Mouse (Mus musculus) neural tube, embryonic 15.5 days (tissue): ENCODE measurements around the gene Kansl1. TPM values are rescaled to one million over a fixed set of nuclear protein-coding genes. Genes with fewer than 3 reads are reported as not detected.

Experiments used
- ATAC-seq: fragments of 200-750 bp; cut with Nextera tagmentation; 2 replicates; pipeline ENCODE4 v1.8.0; 2017; ENCODE audit warnings: mild to moderate bottlenecking, moderate TSS enrichment, moderate library complexity; ENCODE audit not compliant: low FRiP score
- H3K27ac ChIP-seq: fragments of 300-500 bp; sonication (generic); replicated peaks from 2 replicates; pipeline ENCODE4 v1.5.1; 2015; ENCODE audit warnings: mild to moderate bottlenecking, inconsistent platforms
- H3K27me3 ChIP-seq: fragments of 300-500 bp; sonication (generic); replicated peaks from 2 replicates; pipeline ENCODE4 v1.6.1; 2015; ENCODE audit warnings: inconsistent platforms
- H3K36me3 ChIP-seq: fragments of 300-500 bp; sonication (generic); 2 replicates; pipeline ENCODE4 v1.6.1; 2015; ENCODE audit warnings: inconsistent platforms
- H3K4me1 ChIP-seq: fragments of 300-500 bp; sonication (generic); 2 replicates; pipeline ENCODE4 v1.6.1; 2015; ENCODE audit warnings: inconsistent platforms
- H3K4me2 ChIP-seq: fragments of 300-500 bp; sonication (generic); 2 replicates; pipeline ENCODE4 v1.6.1; 2015; ENCODE audit warnings: inconsistent platforms, mild to moderate bottlenecking, moderate library complexity
- H3K4me3 ChIP-seq: fragments of 300-500 bp; sonication (generic); replicated peaks from 2 replicates; pipeline ENCODE4 v1.5.1; 2015; ENCODE audit warnings: mild to moderate bottlenecking, inconsistent platforms
- H3K9ac ChIP-seq: fragments of 300-500 bp; sonication (generic); replicated peaks from 2 replicates; pipeline ENCODE4 v1.6.1; 2015; ENCODE audit warnings: mild to moderate bottlenecking, inconsistent platforms
- H3K9me3 ChIP-seq: fragments of 300-500 bp; sonication (generic); replicated peaks from 2 replicates; pipeline ENCODE4 v1.6.1; 2016; ENCODE audit warnings: inconsistent platforms
- WGBS: fragments of 180-500 bp; shearing (Covaris S2); methylation state at CpG from one replicate; pipeline ENCODE4 v1.1.7; 2015; ENCODE audit warnings: mixed read lengths; 5-methylcytosine and 5-hydroxymethylcytosine counted together
- polyA plus RNA-seq: library from polyadenylated mRNA; unstranded; fragments of >200 nt; fragmentation: Nextera tagmentation; extraction: Ambion mirVana; gene quantifications from 2 replicates; pipeline ENCODE4 v1.2.1, GENCODE M21; 2015

Kansl1 gene
- polyA plus RNA-seq, 1 experiment from 2014 or later: 23.3 TPM

DNA sequence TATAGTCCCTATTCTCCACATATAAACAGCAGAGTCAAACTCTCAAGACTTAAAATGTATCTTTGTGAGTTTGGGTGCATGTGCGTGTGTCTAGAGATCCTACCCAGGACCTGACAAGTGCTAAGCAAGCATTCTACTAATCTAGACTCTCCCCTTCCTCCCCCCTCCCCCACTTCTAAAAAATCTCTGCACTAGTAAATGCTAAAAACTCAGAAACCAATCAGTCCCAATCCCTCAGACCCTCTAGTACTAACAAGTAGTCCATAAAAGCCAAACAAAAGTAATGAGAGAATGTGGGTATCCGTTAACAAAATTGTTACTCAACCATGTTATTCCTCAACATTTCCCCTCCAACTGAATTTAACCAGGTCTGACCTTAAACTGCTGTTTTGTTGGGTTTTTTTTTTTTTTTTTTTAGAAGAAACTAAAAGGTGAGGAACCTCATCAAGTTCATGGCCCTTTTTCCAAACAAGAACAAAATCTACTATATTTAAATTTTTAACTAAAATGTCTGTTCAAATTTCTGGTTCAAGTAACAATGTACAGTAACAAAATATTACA is 32.2 kb downstream of the Kansl1 start:
- no peak for ATAC-seq
- Histone ChIP-seq H3K27me3 (no peaks in the 10 kb centered on the region), H3K9ac (no peak overlapping the region), H3K4me1 (peaks cover 24% of the 10 kb centered on the region), H3K36me3 (no peaks in the 10 kb centered on the region), H3K4me2 (no peak overlapping the region), H3K27ac (no peak overlapping the region), H3K9me3 (no peaks in the 10 kb centered on the region), H3K4me3 (no peak overlapping the region)
- WGBS: 80% methylated on average over 2 of the region's 2 CpGs

DNA sequence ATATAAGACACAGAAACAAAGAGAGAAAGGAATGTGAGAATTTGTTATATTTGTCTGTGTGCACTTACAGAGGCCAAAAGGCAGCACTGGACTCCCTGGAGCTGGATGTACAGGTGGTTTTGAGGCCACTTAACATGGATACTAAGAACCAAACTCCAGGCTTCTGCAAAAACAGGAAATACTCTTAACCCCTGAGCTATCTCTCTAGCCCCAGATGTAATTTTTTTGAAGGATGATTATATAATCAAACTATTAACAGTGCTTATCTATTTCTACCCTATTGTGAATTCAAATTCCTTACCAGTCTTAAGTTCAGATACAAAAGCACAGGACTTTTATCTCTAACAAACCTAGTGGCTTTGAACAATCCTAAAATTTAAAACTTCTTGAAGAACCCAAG is 32.9 kb downstream of the Kansl1 start:
- no peak for ATAC-seq
- Histone ChIP-seq H3K9ac (no peak overlapping the region), H3K4me1 (peaks cover 24% of the 10 kb centered on the region)

DNA sequence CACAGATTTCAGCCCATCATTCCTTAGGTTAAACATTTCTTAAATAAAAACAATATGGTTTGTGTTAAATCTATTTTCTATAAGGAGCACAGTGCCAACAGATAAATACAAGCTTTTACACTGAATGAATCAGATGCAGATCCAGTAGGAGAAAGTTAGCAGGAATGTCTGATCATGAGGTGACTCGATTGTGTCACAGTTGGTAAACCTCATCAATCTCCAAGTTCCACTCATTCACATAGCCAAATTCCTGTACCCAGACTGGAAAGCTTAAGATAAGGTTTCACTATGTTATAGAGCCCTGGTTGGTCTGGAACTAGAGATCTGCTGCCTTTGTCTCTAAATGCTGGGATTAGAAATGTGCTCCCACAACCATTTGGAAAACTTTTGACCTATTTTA is 33.5 kb downstream of the Kansl1 start:
- Histone ChIP-seq H3K27ac (no peak overlapping the region), H3K9me3 (no peaks in the 10 kb centered on the region), H3K9ac (no peak overlapping the region), H3K27me3 (no peaks in the 10 kb centered on the region), H3K36me3 (no peaks in the 10 kb centered on the region), H3K4me3 (no peak overlapping the region), H3K4me2 (no peak overlapping the region), H3K4me1 (peaks cover 24% of the 10 kb centered on the region)
- WGBS: 71% methylated on average over 1 of the region's 1 CpGs
- ATAC-seq: no peak

More for the DNA sequence above, 32.9 kb downstream of the Kansl1 start:
- no peak overlapping the region for H3K27ac ChIP-seq
- H3K4me2 ChIP-seq: no peak overlapping the region
- no peaks in the 10 kb centered on the region for H3K36me3 ChIP-seq
- no peaks in the 10 kb centered on the region for H3K27me3 ChIP-seq
- H3K9me3 ChIP-seq: no peaks in the 10 kb centered on the region
- H3K4me3 ChIP-seq: no peak overlapping the region

DNA sequence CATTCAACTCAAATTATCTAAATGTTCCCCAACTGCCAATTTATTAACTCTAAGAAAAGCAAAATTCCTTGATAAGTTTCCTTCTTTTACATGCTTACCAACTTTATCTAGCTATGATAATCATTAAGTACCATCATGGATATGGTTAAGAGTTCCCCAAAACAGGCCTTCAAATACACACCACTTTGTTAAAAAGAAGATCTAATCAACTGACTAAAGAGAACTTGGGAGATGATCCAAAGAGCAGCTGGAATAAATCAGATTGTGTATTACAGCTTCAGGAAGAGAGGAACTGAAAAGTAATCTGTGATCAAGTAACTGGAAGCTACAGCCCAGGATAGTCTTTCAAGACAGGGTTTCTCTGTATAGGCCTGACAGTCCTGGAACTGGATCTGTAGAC is 36.4 kb downstream of the Kansl1 start:
- H3K27ac ChIP-seq: no peak overlapping the region
- no peaks in the 10 kb centered on the region for H3K27me3 ChIP-seq
- no peak overlapping the region for H3K9ac ChIP-seq
- no peak overlapping the region for H3K4me2 ChIP-seq
- 0 out of 2 replicates have a peak, but pooled peaks cover 11% of the 10 kb centered on the region for H3K4me1 ChIP-seq
- no peak for ATAC-seq
- no peaks in the 10 kb centered on the region for H3K9me3 ChIP-seq
- no peak overlapping the region for H3K4me3 ChIP-seq
- H3K36me3 ChIP-seq: no peaks in the 10 kb centered on the region

DNA sequence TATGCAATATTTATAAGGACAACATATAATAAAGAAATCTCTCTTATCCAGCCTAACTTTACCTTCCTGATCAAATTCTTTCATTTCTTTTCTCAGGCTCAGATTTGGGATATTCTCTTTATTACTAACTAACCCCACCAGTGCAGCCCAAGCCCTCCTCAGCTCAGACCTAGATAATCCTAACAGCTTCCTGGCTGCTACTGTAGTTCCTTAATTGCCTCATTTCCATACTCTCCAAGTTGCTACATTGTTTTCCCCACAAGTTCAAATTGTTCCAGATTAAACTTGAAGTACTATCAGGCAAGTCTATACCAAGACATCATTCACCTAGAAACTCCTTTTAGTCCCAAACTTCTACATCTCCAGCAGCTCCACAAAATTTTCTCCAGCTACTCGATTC is 36.9 kb downstream of the Kansl1 start:
- Histone ChIP-seq H3K36me3 (no peaks in the 10 kb centered on the region), H3K4me3 (no peak overlapping the region), H3K9ac (no peak overlapping the region), H3K9me3 (no peaks in the 10 kb centered on the region), H3K4me2 (no peak overlapping the region), H3K27ac (no peak overlapping the region), H3K4me1 (0 out of 2 replicates have a peak, but pooled peaks cover 8% of the 10 kb centered on the region), H3K27me3 (no peaks in the 10 kb centered on the region)
- 92% methylated on average over 1 of the region's 1 CpGs for WGBS
- ATAC-seq: no peak

DNA sequence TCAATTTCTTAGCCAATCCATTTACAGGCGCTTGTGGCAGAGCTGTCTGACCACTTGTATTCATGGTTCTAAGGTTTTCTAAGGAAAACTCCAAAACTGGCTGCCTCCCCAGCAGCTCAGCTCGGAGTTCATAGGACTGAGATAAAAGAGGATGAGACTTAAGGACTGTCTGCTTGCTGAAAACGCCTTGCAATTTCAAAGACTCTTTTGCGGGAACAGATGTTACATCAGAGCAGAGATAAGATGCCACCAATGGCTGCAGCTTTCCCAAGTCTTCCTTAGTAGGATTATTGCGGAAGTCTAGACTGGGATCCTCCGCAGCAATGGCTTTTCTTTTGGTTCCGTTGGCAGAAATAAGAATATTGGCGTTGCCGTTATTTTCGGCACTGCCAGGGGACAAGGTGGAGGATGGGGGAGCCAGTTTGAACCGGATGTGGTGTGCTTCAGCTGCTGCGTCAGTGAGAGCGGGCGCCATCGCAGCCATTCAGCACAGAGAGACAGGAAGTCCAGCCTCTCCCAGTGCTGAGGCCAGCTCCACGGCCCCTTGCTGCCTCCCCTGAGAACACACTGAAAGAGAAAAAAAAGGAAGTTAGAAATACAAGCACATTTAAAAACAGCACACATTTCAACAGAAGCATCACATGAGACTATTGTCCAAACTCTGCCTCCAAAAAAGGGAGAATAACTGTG is 43.8 kb downstream of the Kansl1 start:
- Histone ChIP-seq H3K9me3 (no peaks in the 10 kb centered on the region), H3K9ac (no peak overlapping the region), H3K27me3 (no peaks in the 10 kb centered on the region), H3K27ac (no peak overlapping the region), H3K4me1 (peaks cover 9% of the 10 kb centered on the region; the same call in 1 of the 2 replicates), H3K4me3 (no peak overlapping the region), H3K4me2 (no peak overlapping the region), H3K36me3 (peaks cover 15% of the 10 kb centered on the region)
- no peak for ATAC-seq
- WGBS: 89% methylated on average over 16 of the region's 16 CpGs

DNA sequence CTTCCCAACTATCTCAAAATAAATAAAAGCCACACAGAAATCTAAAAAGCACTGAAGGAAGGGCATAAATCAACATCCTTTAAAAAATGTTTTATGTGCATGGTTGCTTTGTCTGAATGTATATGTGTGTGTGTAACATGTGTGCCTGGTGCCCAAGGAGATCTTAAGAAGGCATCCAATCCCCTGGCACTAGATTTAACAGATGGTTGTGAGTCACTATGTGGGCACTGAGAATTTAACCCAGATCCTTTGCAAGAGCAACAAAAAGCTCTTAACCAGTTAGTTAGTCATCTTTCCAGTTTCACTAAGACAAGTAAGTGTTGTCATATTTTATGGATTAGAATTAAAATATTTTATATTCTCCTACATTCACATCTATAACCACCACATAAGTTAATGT is 56.4 kb downstream of the Kansl1 start:
- no peaks in the 10 kb centered on the region for H3K27me3 ChIP-seq
- no peaks in the 10 kb centered on the region for H3K4me1 ChIP-seq
- no peak overlapping the region for H3K4me2 ChIP-seq
- ATAC-seq: no peak
- no peak overlapping the region for H3K9ac ChIP-seq
- H3K9me3 ChIP-seq: no peaks in the 10 kb centered on the region
- peaks cover 1% of the 10 kb centered on the region; the same call in 1 of the 2 replicates for H3K36me3 ChIP-seq
- no peak overlapping the region for H3K27ac ChIP-seq
- no peak overlapping the region for H3K4me3 ChIP-seq

DNA sequence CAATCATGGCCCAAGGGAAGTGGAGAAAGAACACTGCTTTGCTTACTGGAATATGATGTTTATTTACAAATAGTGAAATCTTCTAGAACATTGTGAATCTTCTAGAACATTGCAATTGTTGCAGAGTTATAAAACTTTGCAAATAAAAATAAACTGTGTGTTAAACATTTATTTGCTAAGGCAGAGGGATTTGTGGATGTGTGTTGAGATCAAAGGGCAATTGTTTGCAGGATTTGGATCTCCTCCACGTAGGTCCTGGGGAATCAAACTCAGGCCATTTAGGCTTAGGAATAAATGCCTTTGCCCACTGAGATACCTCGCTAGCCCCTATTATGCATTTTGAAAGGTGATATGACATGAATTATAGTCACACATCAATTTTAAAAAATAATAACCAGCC is 61.3 kb downstream of the Kansl1 start:
- no peak overlapping the region for H3K9ac ChIP-seq
- H3K4me3 ChIP-seq: no peak overlapping the region
- 64% methylated on average over 2 of the region's 2 CpGs for WGBS
- H3K9me3 ChIP-seq: no peaks in the 10 kb centered on the region
- peaks cover 2% of the 10 kb centered on the region; the same call in 1 of the 2 replicates for H3K36me3 ChIP-seq
- no peaks in the 10 kb centered on the region for H3K4me1 ChIP-seq
- H3K27me3 ChIP-seq: no peaks in the 10 kb centered on the region
- H3K4me2 ChIP-seq: no peak overlapping the region
- H3K27ac ChIP-seq: no peak overlapping the region
- ATAC-seq: no peak

DNA sequence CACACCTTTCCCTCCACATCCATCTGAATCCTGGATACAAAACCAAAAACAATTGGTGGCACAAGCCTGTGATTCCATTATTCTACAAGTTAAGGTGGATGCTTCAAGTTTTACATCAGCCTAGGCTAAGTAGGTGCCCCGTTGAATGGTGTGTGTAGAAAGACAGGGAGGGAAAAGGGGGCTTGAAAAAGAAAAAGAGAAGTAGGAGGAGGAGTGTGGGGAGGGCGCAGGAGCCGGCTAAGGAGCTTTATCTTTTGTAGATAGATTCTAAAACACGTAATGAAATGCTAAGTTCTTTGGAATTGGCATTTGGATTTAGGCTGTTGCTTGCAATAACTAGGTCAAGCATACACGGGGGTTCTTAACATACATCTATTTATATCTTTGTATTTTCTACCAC is 67.7 kb downstream of the Kansl1 start:
- Histone ChIP-seq H3K36me3 (peaks cover 4% of the 10 kb centered on the region; the same call in 1 of the 2 replicates), H3K9me3 (no peaks in the 10 kb centered on the region), H3K27ac (no peak overlapping the region), H3K27me3 (no peaks in the 10 kb centered on the region), H3K4me3 (no peak overlapping the region), H3K4me2 (no peak overlapping the region), H3K9ac (no peak overlapping the region), H3K4me1 (peaks cover 18% of the 10 kb centered on the region)
- 79% methylated on average over 5 of the region's 5 CpGs for WGBS
- no peak for ATAC-seq

DNA sequence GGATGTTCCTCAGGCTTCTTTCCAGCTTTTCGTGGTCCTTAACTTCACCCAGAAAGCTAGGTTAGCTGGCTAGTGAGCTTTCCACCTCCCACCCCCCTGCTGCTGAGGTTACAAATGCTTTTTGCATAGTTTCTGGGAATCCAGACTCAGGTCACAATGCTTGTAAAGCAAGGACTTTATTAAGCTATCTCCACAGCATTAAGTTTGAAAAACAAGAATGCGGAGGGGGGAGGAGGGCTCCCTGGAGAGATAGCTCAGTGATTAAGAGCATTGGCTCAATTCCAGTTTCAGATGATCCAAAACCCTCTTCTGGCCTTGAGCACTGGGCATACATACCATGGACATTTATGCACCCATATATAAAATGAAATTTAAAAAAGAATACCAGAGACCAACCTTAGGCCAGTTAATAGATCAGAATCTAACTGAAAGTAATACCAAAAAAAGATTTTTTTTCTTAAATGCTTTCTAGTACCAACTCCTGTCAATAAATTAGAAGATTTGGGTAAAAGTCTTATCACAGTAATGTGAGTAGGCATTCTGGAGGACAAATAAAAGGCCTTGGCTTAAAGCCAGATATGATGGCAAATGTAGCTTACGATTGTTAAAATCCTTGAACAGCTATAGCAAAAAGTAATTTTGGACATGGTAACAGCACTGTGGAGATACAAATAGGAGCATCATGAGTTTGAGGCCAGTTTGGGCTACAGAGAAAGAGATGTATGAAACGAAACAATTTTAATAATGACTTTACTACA is 69.0 kb downstream of the Kansl1 start:
- Histone ChIP-seq H3K36me3 (peaks cover 4% of the 10 kb centered on the region; the same call in 1 of the 2 replicates), H3K9ac (no peak overlapping the region), H3K9me3 (no peaks in the 10 kb centered on the region), H3K27me3 (no peaks in the 10 kb centered on the region), H3K4me3 (no peak overlapping the region), H3K4me1 (peaks cover 18% of the 10 kb centered on the region), H3K4me2 (no peak overlapping the region), H3K27ac (peak overlapping the region; percentile 62)
- no peak for ATAC-seq
- WGBS: 57% methylated on average over 4 of the region's 4 CpGs

DNA sequence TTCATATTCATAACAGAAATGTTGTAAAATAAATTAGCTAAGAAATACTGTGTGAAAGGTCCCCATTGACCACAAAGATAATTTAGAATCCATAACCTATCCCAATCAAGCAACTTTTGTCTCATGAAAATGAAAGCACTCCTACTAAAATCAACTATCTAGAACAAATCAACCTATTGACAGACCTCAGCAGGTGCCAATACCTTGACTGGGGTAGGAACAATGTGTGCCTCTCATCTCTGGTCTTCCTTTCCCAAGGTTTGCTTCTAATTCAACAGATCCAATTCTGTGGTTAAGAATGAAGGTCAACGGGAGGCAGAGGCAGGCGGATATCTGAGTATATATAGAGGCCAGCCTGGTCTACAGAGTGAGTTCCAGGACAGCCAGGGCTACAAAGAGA is 73.0 kb downstream of the Kansl1 start:
- Histone ChIP-seq H3K4me3 (no peak overlapping the region), H3K36me3 (no peaks in the 10 kb centered on the region), H3K4me1 (peaks cover 12% of the 10 kb centered on the region), H3K9ac (no peak overlapping the region), H3K9me3 (no peaks in the 10 kb centered on the region), H3K27me3 (no peaks in the 10 kb centered on the region), H3K27ac (no peak overlapping the region), H3K4me2 (no peak overlapping the region)
- no peak for ATAC-seq
- 91% methylated on average over 2 of the region's 2 CpGs for WGBS

DNA sequence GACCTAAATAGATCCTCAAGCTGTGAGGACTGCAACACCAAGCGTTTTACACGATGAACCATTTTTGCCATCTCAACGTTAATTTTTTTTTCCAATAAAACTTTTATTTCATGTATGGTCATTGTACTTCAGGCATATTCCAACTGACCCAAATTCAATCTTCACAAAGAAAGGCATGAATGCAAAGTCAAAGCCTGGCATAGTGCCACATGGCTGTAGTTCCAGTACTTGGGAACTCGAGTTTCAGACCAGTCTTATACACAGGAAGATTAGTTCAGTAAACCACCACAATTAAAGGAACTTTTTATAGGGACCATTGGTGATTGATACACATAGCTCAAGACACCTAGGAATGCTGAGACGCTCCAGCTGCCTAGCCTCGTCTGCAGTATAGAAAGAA is 75.5 kb downstream of the Kansl1 start:
- Histone ChIP-seq H3K4me2 (no peak overlapping the region), H3K27ac (no peak overlapping the region), H3K9ac (no peak overlapping the region), H3K36me3 (no peaks in the 10 kb centered on the region), H3K9me3 (no peaks in the 10 kb centered on the region), H3K4me1 (no peaks in the 10 kb centered on the region), H3K4me3 (no peak overlapping the region), H3K27me3 (no peaks in the 10 kb centered on the region)
- ATAC-seq: no peak
- WGBS: 80% methylated on average over 6 of the region's 6 CpGs
